Mouse (Mus musculus): ENCODE results near the gene Man2a1. TPM values are rescaled to one million over a fixed set of nuclear protein-coding genes. Genes with fewer than 3 reads are reported as not detected.

Gene Man2a1
- polyA plus RNA-seq, 1 experiment, result 53.4 TPM

- Histone ChIP-seq H3K9ac (ENCODE audit: low read depth, poor library complexity, severe bottlenecking) (no peak overlapping the region), H3K4me3 (ENCODE audit: low read depth, low read length) (no peak overlapping the region), H3K27ac (ENCODE audit: insufficient read depth, low read length) (no peak overlapping the region), H3K4me1 (ENCODE audit: control insufficient read depth, insufficient read depth, low read length) (no peaks in the 10 kb centered on the region), H3K27me3 (ENCODE audit: control insufficient read depth, insufficient read depth, low read length, poor library complexity, severe bottlenecking) (no peaks in the 10 kb centered on the region), H3K36me3 (ENCODE audit: control insufficient read depth, insufficient read depth, low read length, poor library complexity, severe bottlenecking) (peaks cover 6% of the 10 kb centered on the region), H3K9me3 (replicated peaks; ENCODE audit: control insufficient read depth, insufficient read depth, low read length, poor library complexity, severe bottlenecking) (no peaks in the 10 kb centered on the region; the same call in 1 of the 2 replicates)
- no peak for TF ChIP-seq EP300 (IDR thresholded peaks at IDR 0.05; ENCODE audit: insufficient read depth, low read depth, low read length)
- TF ChIP-seq POLR2A (IDR thresholded peaks at IDR 0.05; ENCODE audit: insufficient read depth, low read length), result no peak
- no peak for TF ChIP-seq CTCF (IDR thresholded peaks at IDR 0.05; ENCODE audit: low read depth, low read length)
Measured at GRCm38 (mm10) chr17:64742715-64743605, 142.4 kb downstream of the Man2a1 start.

- Histone ChIP-seq H3K4me3 (ENCODE audit: low read depth, low read length) (no peak overlapping the region), H3K36me3 (ENCODE audit: control insufficient read depth, insufficient read depth, low read length, poor library complexity, severe bottlenecking) (peaks cover 6% of the 10 kb centered on the region)
- TF ChIP-seq CTCF (IDR thresholded peaks at IDR 0.05; ENCODE audit: low read depth, low read length) (no peak), EP300 (IDR thresholded peaks at IDR 0.05; ENCODE audit: insufficient read depth, low read depth, low read length) (no peak), POLR2A (IDR thresholded peaks at IDR 0.05; ENCODE audit: insufficient read depth, low read length) (no peak)
Measured at GRCm38 (mm10) chr17:64743606-64744300, 143.2 kb downstream of the Man2a1 start.

GRCm38 (mm10) chr17:64746637-64747225, 146.2 kb downstream of the Man2a1 start:
- Histone ChIP-seq H3K36me3 (ENCODE audit: control insufficient read depth, insufficient read depth, low read length, poor library complexity, severe bottlenecking) (no peaks in the 10 kb centered on the region), H3K9me3 (replicated peaks; ENCODE audit: control insufficient read depth, insufficient read depth, low read length, poor library complexity, severe bottlenecking) (no peaks in the 10 kb centered on the region), H3K27ac (ENCODE audit: insufficient read depth, low read length) (no peak overlapping the region), H3K9ac (ENCODE audit: low read depth, poor library complexity, severe bottlenecking) (no peak overlapping the region), H3K4me3 (ENCODE audit: low read depth, low read length) (no peak overlapping the region), H3K4me1 (ENCODE audit: control insufficient read depth, insufficient read depth, low read length) (no peaks in the 10 kb centered on the region), H3K27me3 (ENCODE audit: control insufficient read depth, insufficient read depth, low read length, poor library complexity, severe bottlenecking) (no peaks in the 10 kb centered on the region)
- no peak for TF ChIP-seq EP300 (IDR thresholded peaks at IDR 0.05; ENCODE audit: insufficient read depth, low read depth, low read length)

More at GRCm38 (mm10) chr17:64743606-64744300, 143.2 kb downstream of the Man2a1 start:
- no peaks in the 10 kb centered on the region for H3K4me1 ChIP-seq (ENCODE audit: control insufficient read depth, insufficient read depth, low read length)
- H3K27ac ChIP-seq (ENCODE audit: insufficient read depth, low read length), result no peak overlapping the region
- H3K27me3 ChIP-seq (ENCODE audit: control insufficient read depth, insufficient read depth, low read length, poor library complexity, severe bottlenecking), result no peaks in the 10 kb centered on the region
- no peak overlapping the region for H3K9ac ChIP-seq (ENCODE audit: low read depth, poor library complexity, severe bottlenecking)
- H3K9me3 ChIP-seq (replicated peaks; ENCODE audit: control insufficient read depth, insufficient read depth, low read length, poor library complexity, severe bottlenecking), result no peaks in the 10 kb centered on the region; the same call in 1 of the 2 replicates

- Histone ChIP-seq H3K27me3 (ENCODE audit: control insufficient read depth, insufficient read depth, low read length, poor library complexity, severe bottlenecking) (no peaks in the 10 kb centered on the region), H3K9me3 (replicated peaks; ENCODE audit: control insufficient read depth, insufficient read depth, low read length, poor library complexity, severe bottlenecking) (no peaks in the 10 kb centered on the region), H3K4me1 (ENCODE audit: control insufficient read depth, insufficient read depth, low read length) (no peaks in the 10 kb centered on the region), H3K4me3 (ENCODE audit: low read depth, low read length) (no peak overlapping the region), H3K27ac (ENCODE audit: insufficient read depth, low read length) (no peak overlapping the region), H3K9ac (ENCODE audit: low read depth, poor library complexity, severe bottlenecking) (no peak overlapping the region), H3K36me3 (ENCODE audit: control insufficient read depth, insufficient read depth, low read length, poor library complexity, severe bottlenecking) (no peaks in the 10 kb centered on the region)
- TF ChIP-seq EP300 (IDR thresholded peaks at IDR 0.05; ENCODE audit: insufficient read depth, low read depth, low read length), result no peak
- no peak for TF ChIP-seq POLR2A (IDR thresholded peaks at IDR 0.05; ENCODE audit: insufficient read depth, low read length)
- TF ChIP-seq CTCF (IDR thresholded peaks at IDR 0.05; ENCODE audit: low read depth, low read length), result no peak
Measured at GRCm38 (mm10) chr17:64747461-64747860, 146.9 kb downstream of the Man2a1 start.

- no peaks in the 10 kb centered on the region for H3K27me3 ChIP-seq (ENCODE audit: control insufficient read depth, insufficient read depth, low read length, poor library complexity, severe bottlenecking)
- no peaks in the 10 kb centered on the region for H3K4me1 ChIP-seq (ENCODE audit: control insufficient read depth, insufficient read depth, low read length)
- no peaks in the 10 kb centered on the region for H3K9me3 ChIP-seq (replicated peaks; ENCODE audit: control insufficient read depth, insufficient read depth, low read length, poor library complexity, severe bottlenecking)
- no peak for TF ChIP-seq EP300 (IDR thresholded peaks at IDR 0.05; ENCODE audit: insufficient read depth, low read depth, low read length)
- no peak for TF ChIP-seq POLR2A (IDR thresholded peaks at IDR 0.05; ENCODE audit: insufficient read depth, low read length)
- TF ChIP-seq CTCF (IDR thresholded peaks at IDR 0.05; ENCODE audit: low read depth, low read length), result no peak
- H3K9ac ChIP-seq (ENCODE audit: low read depth, poor library complexity, severe bottlenecking), result no peak overlapping the region
- no peak overlapping the region for H3K4me3 ChIP-seq (ENCODE audit: low read depth, low read length)
- H3K27ac ChIP-seq (ENCODE audit: insufficient read depth, low read length), result no peak overlapping the region
- H3K36me3 ChIP-seq (ENCODE audit: control insufficient read depth, insufficient read depth, low read length, poor library complexity, severe bottlenecking), result no peaks in the 10 kb centered on the region
Measured at GRCm38 (mm10) chr17:64748131-64748530, 147.6 kb downstream of the Man2a1 start.

Data from ES-Bruce4 (cell line).